Comparison of ENCODE assay signal across 19 mouse cellular contexts in genomic region chr11:35182887-35183286, GRCm38 (mm10).
DNase-seq lines count a peak whose midpoint lies in the region; ATAC-seq and TF ChIP-seq lines count a peak whose summit lies in the region.
"Had no signal": no experiment of that assay in that cellular context is flagged by ENCODE, and none has a peak within 500 bp of the region (broad histone marks: within the 10 kb centered on the region; RNA-seq: fewer than 3 reads in every experiment).

No protein-coding gene starts in this region.

- no peak for TF ChIP-seq CTCF in layer of hippocampus, adult 2 months (conservative IDR thresholded peaks at IDR 0.05)
- no peak for TF ChIP-seq CTCF in brain, embryonic 14.5 days (IDR thresholded peaks at IDR 0.05; ENCODE audit: borderline replicate concordance, extremely low read depth, insufficient read depth, insufficient read length)

- H3K36me3 ChIP-seq in neural tube, embryonic 12.5 days = no peaks in the 10 kb centered on the region
- no peaks in the 10 kb centered on the region for H3K36me3 ChIP-seq in neural tube, embryonic 15.5 days
- H3K36me3 ChIP-seq in neural tube, embryonic 14.5 days (ENCODE audit: control insufficient read depth, insufficient read depth, low read length) = no peaks in the 10 kb centered on the region
- H3K36me3 ChIP-seq: forebrain, embryonic 15.5 days had no signal

- H3K4me1 ChIP-seq in neural tube, embryonic 12.5 days = no peaks in the 10 kb centered on the region; the same call in 1 of the 2 replicates
- H3K4me1 ChIP-seq in neural tube, embryonic 15.5 days = peaks cover 9% of the 10 kb centered on the region
- H3K4me1 ChIP-seq in neural tube, embryonic 14.5 days (ENCODE audit: control insufficient read depth, insufficient read depth, low read length) = peaks cover 7% of the 10 kb centered on the region; the same call in 1 of the 2 replicates

- 0 out of 2 replicates have a peak, but pooled peaks cover 4% of the 10 kb centered on the region for H3K27me3 ChIP-seq in neural tube, embryonic 12.5 days (replicated peaks)
- 0 out of 2 replicates have a peak, but pooled peaks cover 3% of the 10 kb centered on the region for H3K27me3 ChIP-seq in neural tube, embryonic 15.5 days (replicated peaks)
- no peaks in the 10 kb centered on the region for H3K27me3 ChIP-seq in neural tube, embryonic 14.5 days (ENCODE audit: control insufficient read depth, insufficient read depth, low read length)
- H3K27me3 ChIP-seq: embryonic facial prominence, embryonic 12.5 days; forebrain, embryonic 13.5 days; forebrain, embryonic 15.5 days had no signal

- peak overlapping the region; percentile 36; the same call in 1 of the 2 replicates for H3K27ac ChIP-seq in layer of hippocampus, adult 2 months
- no peak overlapping the region for H3K27ac ChIP-seq in neural tube, embryonic 12.5 days
- H3K27ac ChIP-seq in neural tube, embryonic 15.5 days (replicated peaks) = no peak overlapping the region
- no peak overlapping the region for H3K27ac ChIP-seq in neural tube, embryonic 14.5 days (ENCODE audit: low read depth, low read length)
- H3K27ac ChIP-seq: embryonic facial prominence, embryonic 10.5 days; embryonic facial prominence, embryonic 12.5 days; forebrain, embryonic 13.5 days; forebrain, embryonic 15.5 days had no signal

- no peak for DNase-seq in layer of hippocampus, adult 2 months (ENCODE audit: low spot score in 2 of 2)
- DNase-seq in layer of hippocampus, postnatal 36 days = no peak
- DNase-seq in brain, embryonic 14.5 days (ENCODE audit: low read depth) = peak; percentile 38
- DNase-seq: adrenal gland, adult 2 months; adrenal gland, postnatal 10 days; adrenal gland, postnatal 25 days; cerebellum, adult 11-12 months; cerebellum, adult 2 months; cerebellum, adult 9-10 months; cerebellum, postnatal 10 days; cerebellum, postnatal 25 days had no signal

- H3K4me2 ChIP-seq in neural tube, embryonic 12.5 days (replicated peaks) = no peak overlapping the region
- no peak overlapping the region for H3K4me2 ChIP-seq in neural tube, embryonic 15.5 days
- no peak overlapping the region for H3K4me2 ChIP-seq in neural tube, embryonic 14.5 days (ENCODE audit: low read depth, low read length)
- H3K4me2 ChIP-seq: embryonic facial prominence, embryonic 12.5 days; forebrain, embryonic 13.5 days; forebrain, embryonic 15.5 days had no signal

- ATAC-seq in neural tube, embryonic 12.5 days (ENCODE audit: low FRiP score, low read depth) = 0 out of 2 replicates have a peak, but pooled peaks have one; percentile 58
- no peak for ATAC-seq in neural tube, embryonic 15.5 days (ENCODE audit: low FRiP score)
- peak; percentile 75; the same call in 1 of the 2 replicates for ATAC-seq in neural tube, embryonic 14.5 days (ENCODE audit: low read depth)
- ATAC-seq in frontal cortex, adult (ENCODE audit: low TSS enrichment) = no peak
- ATAC-seq: forebrain, embryonic 13.5 days; forebrain, embryonic 15.5 days had no signal

- 26% methylated on average over 5 of the region's 5 CpGs for WGBS in neural tube, embryonic 12.5 days
- WGBS in neural tube, embryonic 15.5 days = 9% methylated on average over 5 of the region's 5 CpGs
- 18% methylated on average over 5 of the region's 5 CpGs for WGBS in neural tube, embryonic 14.5 days

- no peak overlapping the region for H3K9ac ChIP-seq in neural tube, embryonic 12.5 days
- H3K9ac ChIP-seq in neural tube, embryonic 15.5 days (replicated peaks) = no peak overlapping the region
- no peak overlapping the region for H3K9ac ChIP-seq in neural tube, embryonic 14.5 days (replicated peaks; ENCODE audit: low read depth, low read length)
- H3K9ac ChIP-seq: embryonic facial prominence, embryonic 12.5 days; forebrain, embryonic 13.5 days; forebrain, embryonic 15.5 days had no signal

- no peak overlapping the region for H3K4me3 ChIP-seq in layer of hippocampus, adult 2 months
- no peak overlapping the region for H3K4me3 ChIP-seq in neural tube, embryonic 12.5 days
- no peak overlapping the region for H3K4me3 ChIP-seq in neural tube, embryonic 15.5 days (replicated peaks)
- no peak overlapping the region for H3K4me3 ChIP-seq in neural tube, embryonic 14.5 days (ENCODE audit: low read depth, low read length)
- H3K4me3 ChIP-seq: embryonic facial prominence, embryonic 10.5 days; embryonic facial prominence, embryonic 12.5 days; forebrain, embryonic 13.5 days; forebrain, embryonic 15.5 days had no signal

- H3K9me3 ChIP-seq in neural tube, embryonic 12.5 days = no peaks in the 10 kb centered on the region
- no peaks in the 10 kb centered on the region for H3K9me3 ChIP-seq in neural tube, embryonic 15.5 days (replicated peaks)
- no peaks in the 10 kb centered on the region for H3K9me3 ChIP-seq in neural tube, embryonic 14.5 days (ENCODE audit: control insufficient read depth, low read length)
- H3K9me3 ChIP-seq: embryonic facial prominence, embryonic 10.5 days; embryonic facial prominence, embryonic 12.5 days; forebrain, embryonic 13.5 days; forebrain, embryonic 15.5 days had no signal

- no peak for TF ChIP-seq POLR2A in brain, embryonic 14.5 days (IDR thresholded peaks at IDR 0.05; ENCODE audit: borderline replicate concordance, extremely low read depth, insufficient read depth, insufficient read length, poor library complexity, severe bottlenecking)

Comparison
In these comparisons a context has a peak if more than half of its experiments do, and no peak if none do; other contexts are left out.
1. ATAC-seq: peak in neural tube, embryonic 12.5 days (single experiment) and neural tube, embryonic 14.5 days (single experiment); none in neural tube, embryonic 15.5 days (single experiment) and frontal cortex, adult (single experiment).